Mouse (Mus musculus) embryonic facial prominence, embryonic 13.5 days (tissue): Measurements from ENCODE around the gene Dmtf1. TPM values are rescaled to one million over a fixed set of nuclear protein-coding genes. Genes with fewer than 3 reads are reported as not detected.

Experiments
- ATAC-seq: fragments of 200-750 bp; cut with Nextera tagmentation; 2 replicates; pipeline ENCODE4 v1.8.0; 2017; ENCODE audit warnings: low read depth; ENCODE audit not compliant: insufficient number of reproducible peaks, insufficient read depth, low FRiP score, low TSS enrichment
- H3K27ac ChIP-seq: fragments of 300-500 bp; sonication (generic); 2 replicates; pipeline ENCODE4 v1.5.1; 2015; ENCODE audit warnings: moderate library complexity, mild to moderate bottlenecking, inconsistent platforms
- H3K27me3 ChIP-seq: fragments of 300-500 bp; sonication (generic); 2 replicates; pipeline ENCODE4 v1.6.1; 2015; ENCODE audit warnings: mild to moderate bottlenecking, inconsistent platforms
- H3K36me3 ChIP-seq: fragments of 300-500 bp; sonication (generic); 2 replicates; pipeline ENCODE4 v1.6.1; 2015; ENCODE audit warnings: mild to moderate bottlenecking, inconsistent platforms
- H3K4me1 ChIP-seq: fragments of 300-500 bp; sonication (generic); 2 replicates; pipeline ENCODE4 v1.6.1; 2015; ENCODE audit warnings: inconsistent platforms
- H3K4me2 ChIP-seq: fragments of 300-500 bp; sonication (generic); 2 replicates; pipeline ENCODE4 v1.6.1; 2015; ENCODE audit warnings: moderate library complexity, mild to moderate bottlenecking, inconsistent platforms
- H3K4me3 ChIP-seq: fragments of 300-500 bp; sonication (generic); 2 replicates; pipeline ENCODE4 v1.5.1; 2015; ENCODE audit warnings: mild to moderate bottlenecking, inconsistent platforms
- H3K9ac ChIP-seq: fragments of 300-500 bp; sonication (generic); 2 replicates; pipeline ENCODE4 v1.6.1; 2015; ENCODE audit warnings: mild to moderate bottlenecking, inconsistent platforms
- H3K9me3 ChIP-seq: fragments of 300-500 bp; sonication (generic); 2 replicates; pipeline ENCODE4 v1.6.1; 2016; ENCODE audit warnings: inconsistent platforms
- WGBS: fragments of 180-500 bp; shearing (Covaris S2); methylation state at CpG from one replicate; pipeline ENCODE4 v1.1.7; 2015; ENCODE audit warnings: mixed read lengths; 5-methylcytosine and 5-hydroxymethylcytosine counted together
- polyA plus RNA-seq: library from polyadenylated mRNA; unstranded; fragments of >200 nt; fragmentation: Nextera tagmentation; extraction: Ambion mirVana; gene quantifications from 2 replicates; pipeline ENCODE4 v1.2.1, GENCODE M21; 2015

Gene Dmtf1
- polyA plus RNA-seq, 1 experiment from 2014 or later = 53.1 TPM

- Histone ChIP-seq H3K4me1 (no peaks in the 10 kb centered on the region), H3K27ac (no peak overlapping the region), H3K9ac (no peak overlapping the region), H3K36me3 (no peaks in the 10 kb centered on the region), H3K4me3 (no peak overlapping the region), H3K27me3 (peaks cover 9% of the 10 kb centered on the region), H3K9me3 (no peaks in the 10 kb centered on the region), H3K4me2 (no peak overlapping the region)
- 73% methylated on average over 8 of the region's 8 CpGs for WGBS
- no peak for ATAC-seq
These were observed 54.1 kb downstream of the Dmtf1 start for GRCm38 (mm10) chr5:9107296-9108089.

GRCm38 (mm10) chr5:9106806-9107205 lies 54.8 kb downstream of the Dmtf1 start:
- 76% methylated on average over 6 of the region's 6 CpGs for WGBS
- Histone ChIP-seq H3K27ac (no peak overlapping the region), H3K36me3 (no peaks in the 10 kb centered on the region), H3K27me3 (peaks cover 16% of the 10 kb centered on the region), H3K4me1 (no peaks in the 10 kb centered on the region), H3K4me3 (no peak overlapping the region), H3K9me3 (no peaks in the 10 kb centered on the region), H3K9ac (no peak overlapping the region), H3K4me2 (no peak overlapping the region)
- ATAC-seq = no peak

GRCm38 (mm10) chr5:9103958-9104357 lies 57.6 kb downstream of the Dmtf1 start:
- no peak overlapping the region for H3K4me2 ChIP-seq
- H3K27me3 ChIP-seq = peaks cover 25% of the 10 kb centered on the region
- H3K4me1 ChIP-seq = peaks cover 10% of the 10 kb centered on the region
- no peaks in the 10 kb centered on the region for H3K9me3 ChIP-seq
- no peak overlapping the region for H3K9ac ChIP-seq
- 84% methylated on average over 8 of the region's 8 CpGs for WGBS
- no peak overlapping the region for H3K4me3 ChIP-seq
- ATAC-seq = no peak
- H3K27ac ChIP-seq = no peak overlapping the region
- no peaks in the 10 kb centered on the region for H3K36me3 ChIP-seq

GRCm38 (mm10) chr5:9102696-9103095 lies 58.9 kb downstream of the Dmtf1 start:
- Histone ChIP-seq H3K4me1 (peaks cover 10% of the 10 kb centered on the region), H3K4me2 (no peak overlapping the region), H3K36me3 (no peaks in the 10 kb centered on the region), H3K9ac (no peak overlapping the region), H3K27me3 (peaks cover 31% of the 10 kb centered on the region), H3K27ac (no peak overlapping the region), H3K4me3 (no peak overlapping the region), H3K9me3 (no peaks in the 10 kb centered on the region)
- no peak for ATAC-seq
- WGBS = 92% methylated on average over 2 of the region's 2 CpGs

GRCm38 (mm10) chr5:9100849-9101801 lies 60.5 kb downstream of the Dmtf1 start:
- no peaks in the 10 kb centered on the region for H3K36me3 ChIP-seq
- H3K4me3 ChIP-seq = peak overlapping the region; percentile 85
- H3K4me2 ChIP-seq = peak overlapping the region; percentile 82
- under 1% methylated on average over 56 of the region's 83 CpGs for WGBS
- H3K27me3 ChIP-seq = peaks cover 31% of the 10 kb centered on the region
- no peak overlapping the region for H3K27ac ChIP-seq
- ATAC-seq = peak; percentile 65
- peak overlapping the region; percentile 80 for H3K9ac ChIP-seq
- peaks cover 10% of the 10 kb centered on the region for H3K4me1 ChIP-seq
- H3K9me3 ChIP-seq = peaks cover 3% of the 10 kb centered on the region; the same call in 1 of the 2 replicates

GRCm38 (mm10) chr5:9100207-9100848 lies 61.2 kb downstream of the Dmtf1 start, which contains the start of gene Tmem243:
Tmem243 (plus strand) TSS chr5:9100668.
- H3K9me3 ChIP-seq = peaks cover 5% of the 10 kb centered on the region; the same call in 1 of the 2 replicates
- peak within 1 kb of the TSS; percentile 80 for H3K9ac ChIP-seq
- WGBS = under 1% methylated on average over 59 of the region's 59 CpGs
- H3K4me1 ChIP-seq = peaks cover 10% of the 10 kb centered on the region
- no peaks in the 10 kb centered on the region for H3K36me3 ChIP-seq
- H3K27ac ChIP-seq = no peak within 1 kb of the TSS
- peak; percentile 88 for ATAC-seq
- H3K4me2 ChIP-seq = peak within 1 kb of the TSS; percentile 82
- H3K27me3 ChIP-seq = peaks cover 31% of the 10 kb centered on the region
- peak within 1 kb of the TSS; percentile 85 for H3K4me3 ChIP-seq

GRCm38 (mm10) chr5:9093490-9093889 lies 68.1 kb downstream of the Dmtf1 start:
- peaks cover 2% of the 10 kb centered on the region for H3K27me3 ChIP-seq
- 0 out of 2 replicates have a peak, but pooled peaks cover 2% of the 10 kb centered on the region for H3K4me1 ChIP-seq
- no peak overlapping the region for H3K9ac ChIP-seq
- ATAC-seq = no peak
- H3K4me2 ChIP-seq = no peak overlapping the region
- no peak overlapping the region for H3K4me3 ChIP-seq
- no peak overlapping the region for H3K27ac ChIP-seq
- WGBS = 79% methylated on average over 4 of the region's 4 CpGs
- peaks cover 5% of the 10 kb centered on the region; the same call in 1 of the 2 replicates for H3K9me3 ChIP-seq
- no peaks in the 10 kb centered on the region for H3K36me3 ChIP-seq

GRCm38 (mm10) chr5:9092716-9093115 lies 68.9 kb downstream of the Dmtf1 start:
- peaks cover 5% of the 10 kb centered on the region; the same call in 1 of the 2 replicates for H3K9me3 ChIP-seq
- no peaks in the 10 kb centered on the region for H3K27me3 ChIP-seq
- no peak overlapping the region for H3K4me3 ChIP-seq
- H3K9ac ChIP-seq = no peak overlapping the region
- no peak overlapping the region for H3K27ac ChIP-seq
- no peak for ATAC-seq
- H3K4me1 ChIP-seq = 0 out of 2 replicates have a peak, but pooled peaks cover 2% of the 10 kb centered on the region
- H3K4me2 ChIP-seq = no peak overlapping the region
- H3K36me3 ChIP-seq = no peaks in the 10 kb centered on the region
- 62% methylated on average over 1 of the region's 1 CpGs for WGBS

- no peak for ATAC-seq
- H3K4me2 ChIP-seq = no peak overlapping the region
- no peak overlapping the region for H3K9ac ChIP-seq
- no peaks in the 10 kb centered on the region for H3K9me3 ChIP-seq
- 57% methylated on average over 6 of the region's 6 CpGs for WGBS
- H3K4me3 ChIP-seq = no peak overlapping the region
- H3K27me3 ChIP-seq = no peaks in the 10 kb centered on the region
- H3K4me1 ChIP-seq = 0 out of 2 replicates have a peak, but pooled peaks cover 2% of the 10 kb centered on the region
- no peaks in the 10 kb centered on the region for H3K36me3 ChIP-seq
- H3K27ac ChIP-seq = no peak overlapping the region
These were observed 71.0 kb downstream of the Dmtf1 start for GRCm38 (mm10) chr5:9090493-9091106.

GRCm38 (mm10) chr5:9086924-9087719 lies 74.5 kb downstream of the Dmtf1 start:
- Histone ChIP-seq H3K9me3 (no peaks in the 10 kb centered on the region), H3K27me3 (no peaks in the 10 kb centered on the region), H3K4me3 (no peak overlapping the region), H3K4me2 (no peak overlapping the region), H3K4me1 (0 out of 2 replicates have a peak, but pooled peaks cover 2% of the 10 kb centered on the region), H3K9ac (no peak overlapping the region), H3K27ac (no peak overlapping the region), H3K36me3 (no peaks in the 10 kb centered on the region)
- no peak for ATAC-seq
- 76% methylated on average over 3 of the region's 3 CpGs for WGBS
